Mouse (Mus musculus): Measurements from ENCODE around the gene Mars.

DNA sequence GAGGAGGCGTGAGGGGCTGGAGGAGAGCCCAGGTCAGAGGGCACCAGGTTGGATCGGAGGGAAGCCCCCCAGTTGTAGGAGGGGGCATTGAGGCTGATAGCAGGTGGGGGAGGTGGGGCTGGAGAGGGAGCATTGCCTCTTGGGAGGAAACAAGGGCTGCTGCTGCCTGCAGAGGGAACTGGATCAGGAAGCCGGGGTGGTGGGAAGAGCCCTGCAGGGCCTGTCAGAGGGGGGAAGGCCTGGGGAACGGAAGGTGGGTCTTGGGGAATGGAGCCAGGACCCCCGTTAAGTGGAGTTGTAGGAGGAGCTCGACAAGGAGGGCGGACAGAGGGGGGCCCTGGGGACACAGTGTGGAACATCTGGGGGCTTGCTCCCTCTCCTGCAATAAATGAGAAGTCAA, 25.4 kb downstream of the Mars start:
- TF ChIP-seq CTCF (conservative IDR thresholded peaks at IDR 0.05 in 1 of 2, IDR thresholded peaks at IDR 0.05 in 1 of 2; ENCODE audit: low read depth in 2 of 2, low read length in 2 of 2) (no peak), USF1 (IDR thresholded peaks at IDR 0.05; ENCODE audit: low read depth, low read length) (no peak), KAT2A (IDR thresholded peaks at IDR 0.05; ENCODE audit: insufficient replicate concordance, low read length) (no peak), EP300 (IDR thresholded peaks at IDR 0.05; ENCODE audit: low read length) (no peak), JUND (conservative IDR thresholded peaks at IDR 0.05; ENCODE audit: low read depth, low read length) (no peak), USF2 (conservative IDR thresholded peaks at IDR 0.05; ENCODE audit: low read depth, low read length) (no peak), BHLHE40 (IDR thresholded peaks at IDR 0.05; ENCODE audit: low read depth, low read length) (no peak), POLR2A (IDR thresholded peaks at IDR 0.05; ENCODE audit: low read depth, low read length) (no peak), ZMIZ1 (IDR thresholded peaks at IDR 0.05; ENCODE audit: low read depth, low read length) (no peak), RAD21 (IDR thresholded peaks at IDR 0.05; ENCODE audit: low read depth, low read length) (no peak), TCF12 (IDR thresholded peaks at IDR 0.05; ENCODE audit: low read depth, low read length) (no peak), HCFC1 (IDR thresholded peaks at IDR 0.05; ENCODE audit: low read depth, low read length) (no peak), MAX (IDR thresholded peaks at IDR 0.05; ENCODE audit: low read length) (no peak), ZC3H11A (IDR thresholded peaks at IDR 0.05; ENCODE audit: low read depth, low read length) (no peak)

Measured in CH12.LX (cell line).